Mouse (Mus musculus): ENCODE data around the gene Hist1h2bj. TPM values are rescaled to one million over a fixed set of nuclear protein-coding genes. Genes with fewer than 3 reads are reported as not detected.
"Not testable (repeated sequence)": the region's sequence is repeated elsewhere in the genome, so short reads cannot be mapped to it uniquely, and the experiment has no call there.

Gene Hist1h2bj
- 3.0 and 7.0 TPM in 2 replicates for polyA plus RNA-seq (2014; fragmentation: Nextera tagmentation; extraction: Ambion mirVana)

DNA sequence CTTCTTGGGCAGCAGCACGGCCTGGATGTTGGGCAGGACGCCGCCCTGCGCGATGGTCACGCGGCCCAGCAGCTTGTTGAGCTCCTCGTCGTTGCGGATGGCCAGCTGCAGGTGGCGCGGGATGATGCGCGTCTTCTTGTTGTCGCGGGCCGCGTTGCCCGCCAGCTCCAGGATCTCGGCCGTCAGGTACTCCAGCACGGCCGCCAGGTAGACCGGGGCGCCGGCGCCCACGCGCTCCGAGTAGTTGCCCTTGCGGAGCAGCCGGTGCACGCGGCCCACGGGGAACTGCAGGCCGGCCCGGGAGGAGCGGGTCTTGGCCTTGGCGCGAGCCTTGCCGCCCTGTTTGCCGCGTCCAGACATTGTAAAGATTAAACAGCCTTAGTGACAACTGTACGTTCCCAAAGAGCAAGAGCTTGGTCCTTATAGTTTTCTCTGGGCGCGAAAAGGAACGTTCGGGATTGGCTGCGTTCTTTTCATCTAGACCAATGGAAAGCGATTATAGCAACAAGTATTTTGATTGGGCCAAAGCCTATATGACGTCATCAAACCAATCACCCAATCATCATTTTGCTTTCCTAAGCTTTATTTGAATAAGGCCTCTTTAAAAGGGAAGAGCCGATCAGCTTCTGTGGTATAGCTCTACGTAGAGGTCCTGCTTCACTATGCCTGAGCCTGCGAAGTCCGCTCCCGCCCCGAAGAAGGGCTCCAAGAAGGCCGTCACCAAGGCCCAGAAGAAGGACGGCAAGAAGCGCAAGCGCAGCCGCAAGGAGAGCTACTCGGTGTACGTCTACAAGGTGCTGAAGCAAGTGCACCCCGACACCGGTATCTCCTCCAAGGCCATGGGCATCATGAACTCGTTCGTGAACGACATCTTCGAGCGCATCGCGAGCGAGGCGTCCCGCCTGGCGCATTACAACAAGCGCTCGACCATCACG lies at the start of gene Hist1h2bj, which contains the start of gene Hist1h2ag:
TSS of gene Hist1h2bj (plus strand) at position 647 of the 935 bp plus-strand sequence.
TSS of gene Hist1h2ag (minus strand) at position 377 of the 935 bp plus-strand sequence.
- Histone ChIP-seq H3K4me1 (ENCODE audit: control insufficient read depth, insufficient read depth, low read length) (peaks cover 21% of the 10 kb centered on the region; the same call in 1 of the 2 replicates), H3K4me2 (ENCODE audit: low read length) (peak within 1 kb of the TSS; percentile 72), H3K9ac (ENCODE audit: low read length) (peak within 1 kb of the TSS; percentile 65), H3K27ac (ENCODE audit: low read depth, low read length) (peak within 1 kb of the TSS; percentile 86), H3K4me3 (ENCODE audit: low read depth, low read length) (peak within 1 kb of the TSS; percentile 38)
- under 1% methylated on average over 37 of the region's 80 CpGs for whole genome bisulfite sequencing
- DNase-seq (ENCODE audit: low spot score) (peak; percentile 100), ATAC-seq (peak; percentile 91)
- H3K9me3 ChIP-seq (replicated peaks; ENCODE audit: control insufficient read depth, low read length); H3K36me3 ChIP-seq (ENCODE audit: control insufficient read depth, insufficient read depth, low read length); H3K27me3 ChIP-seq (replicated peaks; ENCODE audit: control insufficient read depth, insufficient read depth, low read length): not testable (repeated sequence)

DNA sequence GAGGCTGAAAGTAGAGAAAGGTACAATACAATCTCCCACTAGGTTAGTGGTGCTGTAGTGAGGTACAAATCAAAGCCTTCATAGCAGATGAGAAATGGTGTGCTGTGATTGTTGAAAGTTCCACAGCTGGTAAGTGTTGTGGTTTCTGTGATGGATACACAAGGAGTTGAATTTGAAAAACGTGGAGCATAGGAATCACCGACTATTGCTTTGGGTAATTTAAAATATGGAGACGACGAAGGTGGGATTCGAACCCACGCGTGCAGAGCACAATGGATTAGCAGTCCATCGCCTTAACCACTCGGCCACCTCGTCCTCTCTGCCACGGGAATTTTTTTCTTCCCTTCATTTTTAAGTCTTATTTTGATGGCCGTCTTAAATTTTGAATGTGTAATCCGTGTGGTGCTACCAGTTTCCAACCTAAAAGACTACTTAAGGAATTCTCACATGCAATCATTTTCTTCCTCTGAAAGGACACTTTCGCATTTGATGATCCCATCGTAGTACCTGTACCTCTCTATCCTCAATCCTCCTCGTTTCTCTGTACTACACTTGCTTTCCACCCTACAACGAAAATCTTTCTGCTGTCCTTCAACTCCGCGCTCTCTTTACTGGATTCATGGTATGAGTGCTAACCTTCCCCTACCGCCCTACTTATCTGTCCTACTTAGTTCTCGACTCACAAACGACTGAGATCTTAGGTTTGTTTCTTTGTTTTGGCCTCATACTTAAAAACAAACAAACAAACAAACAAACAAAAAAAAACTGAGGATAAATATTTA lies 48.9 kb upstream of the Hist1h2bj start:
- H3K9ac ChIP-seq (ENCODE audit: low read length), result no peak overlapping the region
- peak; percentile 39 for DNase-seq (ENCODE audit: low spot score)
- WGBS, result 1% methylated on average over 22 of the region's 22 CpGs

DNA sequence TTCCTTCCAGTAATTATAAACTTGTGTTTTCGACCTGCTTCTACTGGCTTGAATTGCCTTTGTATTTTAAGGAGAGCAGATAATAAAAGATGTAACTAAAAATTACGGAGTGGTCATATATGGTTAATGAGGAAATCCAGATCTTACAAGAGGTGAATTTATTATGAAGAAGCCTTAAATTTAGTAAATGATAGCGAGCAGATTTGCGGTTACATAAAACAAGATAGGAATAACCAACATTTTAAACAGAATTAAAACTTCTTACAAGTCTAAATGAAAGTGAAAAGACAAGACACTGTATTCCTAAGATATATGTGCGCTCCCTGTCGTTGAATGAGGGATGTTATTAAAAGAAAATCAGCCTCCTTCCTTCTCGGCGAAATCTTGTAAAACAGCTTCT lies 48.1 kb upstream of the Hist1h2bj start:
- Histone ChIP-seq H3K4me1 (ENCODE audit: control insufficient read depth, insufficient read depth, low read length) (peaks cover 11% of the 10 kb centered on the region; the same call in 1 of the 2 replicates), H3K9me3 (replicated peaks; ENCODE audit: control insufficient read depth, low read length) (no peaks in the 10 kb centered on the region; the same call in 1 of the 2 replicates), H3K36me3 (ENCODE audit: control insufficient read depth, insufficient read depth, low read length) (no peaks in the 10 kb centered on the region), H3K4me3 (ENCODE audit: low read depth, low read length) (peak overlapping the region; percentile 22; the same call in 1 of the 2 replicates), H3K9ac (ENCODE audit: low read length) (no peak overlapping the region), H3K27ac (ENCODE audit: low read depth, low read length) (no peak overlapping the region), H3K4me2 (ENCODE audit: low read length) (peak overlapping the region; percentile 51), H3K27me3 (replicated peaks; ENCODE audit: control insufficient read depth, insufficient read depth, low read length) (peaks cover 41% of the 10 kb centered on the region)
- ATAC-seq (no peak), DNase-seq (ENCODE audit: low spot score) (peak; percentile 44)
- 4% methylated on average over 8 of the region's 8 CpGs for WGBS

More for the DNA sequence above, 48.9 kb upstream of the Hist1h2bj start:
- Histone ChIP-seq H3K36me3 (ENCODE audit: control insufficient read depth, insufficient read depth, low read length) (no peaks in the 10 kb centered on the region), H3K9me3 (replicated peaks; ENCODE audit: control insufficient read depth, low read length) (no peaks in the 10 kb centered on the region; the same call in 1 of the 2 replicates), H3K27me3 (replicated peaks; ENCODE audit: control insufficient read depth, insufficient read depth, low read length) (peaks cover 34% of the 10 kb centered on the region), H3K4me2 (ENCODE audit: low read length) (no peak overlapping the region), H3K4me1 (ENCODE audit: control insufficient read depth, insufficient read depth, low read length) (peaks cover 11% of the 10 kb centered on the region; the same call in 1 of the 2 replicates), H3K4me3 (ENCODE audit: low read depth, low read length) (no peak overlapping the region), H3K27ac (ENCODE audit: low read depth, low read length) (no peak overlapping the region)
- ATAC-seq, result no peak

DNA sequence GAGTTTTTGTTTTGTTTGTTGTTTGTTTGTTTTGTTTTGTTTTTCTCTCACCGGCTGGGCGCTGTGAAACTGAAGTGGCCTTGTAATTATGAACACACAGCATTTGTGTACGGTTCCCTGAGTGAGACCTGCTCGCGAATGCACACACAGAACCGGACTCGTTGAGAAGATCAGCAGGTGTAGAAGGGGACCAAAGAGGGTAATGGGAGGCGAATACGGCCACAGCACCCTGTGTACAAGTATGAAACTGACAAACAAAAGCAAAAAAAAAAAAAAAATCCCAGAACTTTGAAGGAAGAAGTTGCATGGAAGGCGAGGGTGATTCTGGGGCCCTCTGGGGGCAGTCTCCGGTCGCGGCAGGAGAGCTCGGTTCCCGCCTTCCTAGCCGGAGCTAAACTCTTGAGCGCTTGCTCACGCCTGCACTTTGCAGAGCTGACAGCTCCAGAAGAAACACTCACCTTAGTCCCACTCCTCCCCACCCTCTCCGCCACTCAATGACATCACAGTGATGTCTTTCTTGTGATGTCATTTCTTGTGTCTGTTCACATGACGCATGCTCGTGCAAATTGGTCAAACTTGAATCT lies 47.6 kb upstream of the Hist1h2bj start:
- Histone ChIP-seq H3K27me3 (replicated peaks; ENCODE audit: control insufficient read depth, insufficient read depth, low read length) (peaks cover 46% of the 10 kb centered on the region), H3K9ac (ENCODE audit: low read length) (no peak overlapping the region), H3K4me3 (ENCODE audit: low read depth, low read length) (peak overlapping the region; percentile 22), H3K9me3 (replicated peaks; ENCODE audit: control insufficient read depth, low read length) (no peaks in the 10 kb centered on the region; the same call in 1 of the 2 replicates), H3K4me1 (ENCODE audit: control insufficient read depth, insufficient read depth, low read length) (peaks cover 11% of the 10 kb centered on the region; the same call in 1 of the 2 replicates), H3K27ac (ENCODE audit: low read depth, low read length) (no peak overlapping the region), H3K4me2 (ENCODE audit: low read length) (peak overlapping the region; percentile 51), H3K36me3 (ENCODE audit: control insufficient read depth, insufficient read depth, low read length) (no peaks in the 10 kb centered on the region)
- DNase-seq (ENCODE audit: low spot score) (peak; percentile 46), ATAC-seq (peak; percentile 58; the same call in 1 of the 2 replicates)
- WGBS, result 1% methylated on average over 21 of the region's 21 CpGs

DNA sequence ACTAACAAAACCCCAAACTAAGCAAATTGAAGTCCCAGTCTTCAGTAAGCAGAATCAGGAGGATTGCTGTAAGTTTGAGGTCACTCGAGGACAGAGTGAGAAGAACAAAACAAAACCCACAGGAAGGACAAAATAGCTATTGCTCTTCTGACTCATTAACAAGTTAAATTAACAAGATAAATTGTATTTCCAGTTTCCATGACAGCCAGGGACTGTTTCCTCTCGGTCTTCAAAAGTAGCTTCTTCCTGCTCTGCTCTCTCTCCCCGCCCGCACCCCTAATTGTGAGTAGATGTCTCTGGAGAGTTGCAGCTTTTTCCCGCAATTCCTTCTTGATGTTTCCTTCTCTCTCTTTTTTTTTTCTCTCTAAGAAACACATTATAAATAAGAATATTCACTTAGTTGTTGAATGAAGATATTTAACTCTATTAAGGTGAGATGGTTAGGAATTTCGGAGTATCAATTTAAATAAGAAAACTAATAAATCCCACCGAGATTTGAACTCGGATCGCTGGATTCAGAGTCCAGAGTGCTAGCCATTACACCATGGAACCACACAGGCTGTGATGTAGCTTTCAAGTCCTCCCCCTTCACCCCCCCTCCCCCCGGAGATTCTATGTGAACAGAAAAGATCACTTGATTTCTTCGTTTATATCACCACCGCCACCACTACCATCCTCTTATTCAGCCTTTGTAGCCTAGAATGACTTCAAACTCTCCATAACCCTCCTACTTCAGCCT lies 46.7 kb upstream of the Hist1h2bj start:
- peaks cover 11% of the 10 kb centered on the region; the same call in 1 of the 2 replicates for H3K4me1 ChIP-seq (ENCODE audit: control insufficient read depth, insufficient read depth, low read length)
- H3K4me2 ChIP-seq (ENCODE audit: low read length), result peak overlapping the region; percentile 51; the same call in 1 of the 2 replicates
- DNase-seq (ENCODE audit: low spot score) (peak; percentile 59), ATAC-seq (no peak)
- peaks cover 55% of the 10 kb centered on the region for H3K27me3 ChIP-seq (replicated peaks; ENCODE audit: control insufficient read depth, insufficient read depth, low read length)
- no peak overlapping the region for H3K9ac ChIP-seq (ENCODE audit: low read length)
- H3K36me3 ChIP-seq (ENCODE audit: control insufficient read depth, insufficient read depth, low read length), result no peaks in the 10 kb centered on the region
- H3K9me3 ChIP-seq (replicated peaks; ENCODE audit: control insufficient read depth, low read length), result no peaks in the 10 kb centered on the region; the same call in 1 of the 2 replicates
- no peak overlapping the region for H3K27ac ChIP-seq (ENCODE audit: low read depth, low read length)
- peak overlapping the region; percentile 15 for H3K4me3 ChIP-seq (ENCODE audit: low read depth, low read length)
- 3% methylated on average over 12 of the region's 12 CpGs for WGBS

DNA sequence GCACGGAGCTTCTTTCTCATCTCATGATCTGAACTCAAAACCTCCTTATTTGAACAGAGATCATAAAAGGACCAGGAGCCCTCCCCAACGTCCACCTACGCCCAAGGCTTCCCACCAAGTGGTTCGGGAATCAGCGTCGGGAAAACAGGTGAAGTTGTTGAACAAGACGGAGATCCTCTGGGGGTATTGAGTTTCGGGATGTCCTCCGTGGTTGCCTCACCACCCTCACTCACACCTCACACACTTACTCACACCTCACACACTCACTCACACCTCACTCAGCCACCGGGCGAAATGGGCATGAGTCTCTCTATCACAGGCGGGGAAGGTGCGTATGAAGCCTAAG lies 46.2 kb upstream of the Hist1h2bj start:
- under 1% methylated on average over 13 of the region's 13 CpGs for WGBS
- H3K4me3 ChIP-seq (ENCODE audit: low read depth, low read length), result peak overlapping the region; percentile 15

DNA sequence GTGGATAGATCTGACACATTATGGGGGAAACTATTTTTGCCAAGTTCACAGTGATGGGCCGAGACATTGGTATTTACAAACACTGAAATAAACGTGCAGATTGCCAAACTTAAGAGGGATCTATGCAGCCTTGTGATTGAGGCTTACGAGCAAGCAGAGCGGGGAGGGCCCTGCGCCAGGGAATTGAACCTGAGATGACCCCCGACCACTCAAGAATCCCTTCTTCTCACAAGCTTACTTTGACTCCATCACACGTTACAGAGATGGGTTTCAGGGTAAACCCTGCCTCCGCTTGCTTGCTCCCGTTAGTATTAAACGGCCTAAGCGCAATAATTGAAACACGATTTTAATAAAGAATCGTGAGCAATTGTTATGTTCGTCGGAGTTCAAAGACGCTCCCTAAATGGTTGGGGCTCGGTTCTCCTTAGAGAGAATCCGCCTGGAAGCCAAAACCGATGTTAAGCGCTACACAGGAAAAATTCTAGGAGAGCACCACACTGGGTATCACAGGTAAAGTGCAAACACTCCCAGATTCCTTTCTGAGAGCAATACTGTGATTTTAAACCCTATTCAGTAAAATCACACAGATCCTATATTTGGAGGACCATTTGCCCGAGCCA lies 45.7 kb upstream of the Hist1h2bj start:
- DNase-seq (ENCODE audit: low spot score) (peak; percentile 8), ATAC-seq (no peak)
- WGBS, result 1% methylated on average over 21 of the region's 21 CpGs
- H3K4me2 ChIP-seq (ENCODE audit: low read length), result peak overlapping the region; percentile 37
- H3K4me3 ChIP-seq (ENCODE audit: low read depth, low read length), result peak overlapping the region; percentile 15; the same call in 1 of the 2 replicates
- H3K4me1 ChIP-seq (ENCODE audit: control insufficient read depth, insufficient read depth, low read length), result peaks cover 11% of the 10 kb centered on the region; the same call in 1 of the 2 replicates
- H3K9me3 ChIP-seq (replicated peaks; ENCODE audit: control insufficient read depth, low read length), result no peaks in the 10 kb centered on the region; the same call in 1 of the 2 replicates
- H3K27ac ChIP-seq (ENCODE audit: low read depth, low read length), result no peak overlapping the region
- H3K9ac ChIP-seq (ENCODE audit: low read length), result no peak overlapping the region
- H3K36me3 ChIP-seq (ENCODE audit: control insufficient read depth, insufficient read depth, low read length), result no peaks in the 10 kb centered on the region
- peaks cover 65% of the 10 kb centered on the region for H3K27me3 ChIP-seq (replicated peaks; ENCODE audit: control insufficient read depth, insufficient read depth, low read length)

More for the DNA sequence above, 46.2 kb upstream of the Hist1h2bj start:
- no peak for DNase-seq (ENCODE audit: low spot score)
- no peaks in the 10 kb centered on the region; the same call in 1 of the 2 replicates for H3K9me3 ChIP-seq (replicated peaks; ENCODE audit: control insufficient read depth, low read length)
- H3K4me2 ChIP-seq (ENCODE audit: low read length), result peak overlapping the region; percentile 37; the same call in 1 of the 2 replicates
- peaks cover 11% of the 10 kb centered on the region; the same call in 1 of the 2 replicates for H3K4me1 ChIP-seq (ENCODE audit: control insufficient read depth, insufficient read depth, low read length)
- H3K36me3 ChIP-seq (ENCODE audit: control insufficient read depth, insufficient read depth, low read length), result no peaks in the 10 kb centered on the region
- H3K9ac ChIP-seq (ENCODE audit: low read length), result no peak overlapping the region
- H3K27ac ChIP-seq (ENCODE audit: low read depth, low read length), result no peak overlapping the region
- ATAC-seq, result no peak
- peaks cover 60% of the 10 kb centered on the region for H3K27me3 ChIP-seq (replicated peaks; ENCODE audit: control insufficient read depth, insufficient read depth, low read length)
